Mouse (Mus musculus) forebrain, embryonic 12.5 days (tissue): ENCODE data around the gene Minpp1. TPM values are rescaled to one million over a fixed set of nuclear protein-coding genes. Genes with fewer than 3 reads are reported as not detected.

Experiments
- ATAC-seq: fragments of 200-750 bp; cut with Nextera tagmentation; 2 replicates; pipeline ENCODE4 v1.8.0; 2017; ENCODE audit warnings: moderate TSS enrichment; ENCODE audit not compliant: low FRiP score
- H3K27ac ChIP-seq: fragments of 300-500 bp; sonication (generic); 2 replicates; pipeline ENCODE4 v1.5.1; 2016; ENCODE audit warnings: mild to moderate bottlenecking
- H3K27me3 ChIP-seq: fragments of 300-500 bp; sonication (generic); 2 replicates; pipeline ENCODE4 v1.6.1; 2016; ENCODE audit warnings: mild to moderate bottlenecking
- H3K36me3 ChIP-seq: fragments of 300-500 bp; sonication (generic); replicated peaks from 2 replicates; pipeline ENCODE4 v1.6.1; 2016; ENCODE audit warnings: mild to moderate bottlenecking
- H3K4me1 ChIP-seq: fragments of 300-500 bp; sonication (generic); 2 replicates; pipeline ENCODE4 v1.6.1; 2016
- H3K4me2 ChIP-seq: fragments of 300-500 bp; sonication (generic); 2 replicates; pipeline ENCODE4 v1.6.1; 2016; ENCODE audit warnings: mild to moderate bottlenecking, moderate library complexity
- H3K4me3 ChIP-seq: fragments of 300-500 bp; sonication (generic); replicated peaks from 2 replicates; pipeline ENCODE4 v1.5.1; 2016; ENCODE audit warnings: mild to moderate bottlenecking
- H3K9ac ChIP-seq: fragments of 300-500 bp; sonication (generic); 2 replicates; pipeline ENCODE4 v1.6.1; 2016; ENCODE audit warnings: mild to moderate bottlenecking
- H3K9me3 ChIP-seq: fragments of 300-500 bp; sonication (generic); 2 replicates; pipeline ENCODE4 v1.6.1; 2016
- WGBS: fragments of 180-500 bp; shearing (Covaris S2); methylation state at CpG from one replicate; pipeline ENCODE4 v1.1.7; 2016; 5-methylcytosine and 5-hydroxymethylcytosine counted together
- polyA plus RNA-seq: library from polyadenylated mRNA; unstranded; fragments of >200 nt; fragmentation: Nextera tagmentation; extraction: Ambion mirVana; gene quantifications from 2 replicates; pipeline ENCODE4 v1.2.1, GENCODE M21; 2016

Gene Minpp1
- polyA plus RNA-seq, 1 experiment from 2014 or later = 52.5 TPM

- no peak overlapping the region for H3K4me2 ChIP-seq
- H3K4me3 ChIP-seq = no peak overlapping the region
- WGBS = 27% methylated on average over 1 of the region's 1 CpGs
- H3K27me3 ChIP-seq = no peaks in the 10 kb centered on the region
- no peaks in the 10 kb centered on the region for H3K4me1 ChIP-seq
- H3K27ac ChIP-seq = no peak overlapping the region
- H3K9ac ChIP-seq = no peak overlapping the region
- peaks cover 57% of the 10 kb centered on the region for H3K36me3 ChIP-seq
- 0 out of 2 replicates have a peak, but pooled peaks cover 3% of the 10 kb centered on the region for H3K9me3 ChIP-seq
- no peak for ATAC-seq
These were observed 26.9 kb downstream of the Minpp1 start for GRCm38 (mm10) chr19:32512518-32512917.

GRCm38 (mm10) chr19:32516575-32516974, 31.0 kb downstream of the Minpp1 start:
- Histone ChIP-seq H3K4me2 (no peak overlapping the region), H3K36me3 (peaks cover 49% of the 10 kb centered on the region), H3K4me3 (no peak overlapping the region), H3K9me3 (0 out of 2 replicates have a peak, but pooled peaks cover 3% of the 10 kb centered on the region), H3K9ac (no peak overlapping the region), H3K27me3 (no peaks in the 10 kb centered on the region), H3K4me1 (no peaks in the 10 kb centered on the region), H3K27ac (no peak overlapping the region)
- no peak for ATAC-seq
- WGBS = 96% methylated on average over 9 of the region's 9 CpGs

- no peak overlapping the region for H3K9ac ChIP-seq
- H3K27ac ChIP-seq = no peak overlapping the region
- H3K4me3 ChIP-seq = no peak overlapping the region
- no peak overlapping the region for H3K4me2 ChIP-seq
- peaks cover 8% of the 10 kb centered on the region for H3K36me3 ChIP-seq
- whole genome bisulfite sequencing = 89% methylated on average over 3 of the region's 3 CpGs
- H3K9me3 ChIP-seq = no peaks in the 10 kb centered on the region
- H3K27me3 ChIP-seq = no peaks in the 10 kb centered on the region
- H3K4me1 ChIP-seq = no peaks in the 10 kb centered on the region
- no peak for ATAC-seq
These were observed 35.9 kb downstream of the Minpp1 start for GRCm38 (mm10) chr19:32521446-32521845.

- 95% methylated on average over 5 of the region's 5 CpGs for WGBS
- no peak for ATAC-seq
- no peak overlapping the region for H3K4me2 ChIP-seq
These were observed 36.7 kb downstream of the Minpp1 start for GRCm38 (mm10) chr19:32522247-32522646.

GRCm38 (mm10) chr19:32522753-32523307, 37.3 kb downstream of the Minpp1 start:
- H3K9ac ChIP-seq = no peak overlapping the region
- no peaks in the 10 kb centered on the region for H3K36me3 ChIP-seq
- H3K4me2 ChIP-seq = no peak overlapping the region
- H3K9me3 ChIP-seq = no peaks in the 10 kb centered on the region
- no peaks in the 10 kb centered on the region for H3K4me1 ChIP-seq
- H3K4me3 ChIP-seq = no peak overlapping the region
- no peaks in the 10 kb centered on the region for H3K27me3 ChIP-seq
- 83% methylated on average over 8 of the region's 8 CpGs for WGBS
- H3K27ac ChIP-seq = no peak overlapping the region
- no peak for ATAC-seq

More at GRCm38 (mm10) chr19:32522247-32522646, 36.7 kb downstream of the Minpp1 start:
- no peak overlapping the region for H3K4me3 ChIP-seq
- no peak overlapping the region for H3K27ac ChIP-seq
- H3K9me3 ChIP-seq = no peaks in the 10 kb centered on the region
- no peak overlapping the region for H3K9ac ChIP-seq
- H3K27me3 ChIP-seq = no peaks in the 10 kb centered on the region
- no peaks in the 10 kb centered on the region for H3K4me1 ChIP-seq
- 0 out of 2 replicates have a peak, but pooled peaks cover 3% of the 10 kb centered on the region for H3K36me3 ChIP-seq

- 82% methylated on average over 14 of the region's 14 CpGs for WGBS
- Histone ChIP-seq H3K4me3 (no peak overlapping the region), H3K4me1 (no peaks in the 10 kb centered on the region), H3K9ac (no peak overlapping the region), H3K36me3 (no peaks in the 10 kb centered on the region), H3K9me3 (no peaks in the 10 kb centered on the region), H3K27ac (no peak overlapping the region), H3K27me3 (no peaks in the 10 kb centered on the region), H3K4me2 (no peak overlapping the region)
- no peak for ATAC-seq
These were observed 38.4 kb downstream of the Minpp1 start for GRCm38 (mm10) chr19:32523769-32524515.

- no peaks in the 10 kb centered on the region for H3K36me3 ChIP-seq
- H3K4me1 ChIP-seq = 0 out of 2 replicates have a peak, but pooled peaks cover 4% of the 10 kb centered on the region
- 87% methylated on average over 3 of the region's 3 CpGs for WGBS
- H3K4me3 ChIP-seq = no peak overlapping the region
- H3K9ac ChIP-seq = no peak overlapping the region
- no peaks in the 10 kb centered on the region for H3K27me3 ChIP-seq
- H3K27ac ChIP-seq = no peak overlapping the region
- H3K4me2 ChIP-seq = no peak overlapping the region
- no peak for ATAC-seq
- no peaks in the 10 kb centered on the region for H3K9me3 ChIP-seq
These were observed 38.9 kb downstream of the Minpp1 start for GRCm38 (mm10) chr19:32524516-32524860.

GRCm38 (mm10) chr19:32527139-32527538, 41.6 kb downstream of the Minpp1 start:
- Histone ChIP-seq H3K4me3 (no peak overlapping the region), H3K4me1 (0 out of 2 replicates have a peak, but pooled peaks cover 7% of the 10 kb centered on the region), H3K4me2 (no peak overlapping the region), H3K27me3 (no peaks in the 10 kb centered on the region), H3K9me3 (no peaks in the 10 kb centered on the region), H3K9ac (no peak overlapping the region), H3K27ac (no peak overlapping the region), H3K36me3 (no peaks in the 10 kb centered on the region)
- WGBS = 89% methylated on average over 5 of the region's 5 CpGs
- ATAC-seq = no peak

- no peak overlapping the region for H3K27ac ChIP-seq
- H3K4me3 ChIP-seq = no peak overlapping the region
- 0 out of 2 replicates have a peak, but pooled peaks cover 7% of the 10 kb centered on the region for H3K4me1 ChIP-seq
- no peak for ATAC-seq
- 54% methylated on average over 3 of the region's 3 CpGs for WGBS
- no peaks in the 10 kb centered on the region for H3K27me3 ChIP-seq
- H3K9ac ChIP-seq = no peak overlapping the region
- no peaks in the 10 kb centered on the region for H3K36me3 ChIP-seq
- H3K4me2 ChIP-seq = no peak overlapping the region
- no peaks in the 10 kb centered on the region for H3K9me3 ChIP-seq
These were observed 43.2 kb downstream of the Minpp1 start for GRCm38 (mm10) chr19:32528723-32529122.

GRCm38 (mm10) chr19:32529252-32529942, 43.8 kb downstream of the Minpp1 start:
- no peaks in the 10 kb centered on the region for H3K27me3 ChIP-seq
- H3K4me2 ChIP-seq = no peak overlapping the region
- no peaks in the 10 kb centered on the region for H3K9me3 ChIP-seq
- H3K4me3 ChIP-seq = no peak overlapping the region
- H3K4me1 ChIP-seq = 0 out of 2 replicates have a peak, but pooled peaks cover 7% of the 10 kb centered on the region
- no peak overlapping the region for H3K9ac ChIP-seq
- no peak for ATAC-seq
- no peak overlapping the region for H3K27ac ChIP-seq
- H3K36me3 ChIP-seq = no peaks in the 10 kb centered on the region
- WGBS = 46% methylated on average over 11 of the region's 11 CpGs

GRCm38 (mm10) chr19:32530296-32530695, 44.7 kb downstream of the Minpp1 start:
- Histone ChIP-seq H3K4me2 (no peak overlapping the region), H3K36me3 (no peaks in the 10 kb centered on the region), H3K4me1 (0 out of 2 replicates have a peak, but pooled peaks cover 7% of the 10 kb centered on the region), H3K27ac (no peak overlapping the region), H3K9ac (no peak overlapping the region), H3K9me3 (no peaks in the 10 kb centered on the region), H3K4me3 (no peak overlapping the region), H3K27me3 (no peaks in the 10 kb centered on the region)
- 95% methylated on average over 7 of the region's 7 CpGs for WGBS
- ATAC-seq = no peak

GRCm38 (mm10) chr19:32532331-32532730, 46.8 kb downstream of the Minpp1 start:
- Histone ChIP-seq H3K27ac (no peak overlapping the region), H3K4me1 (0 out of 2 replicates have a peak, but pooled peaks cover 7% of the 10 kb centered on the region), H3K4me3 (no peak overlapping the region), H3K9ac (no peak overlapping the region), H3K4me2 (no peak overlapping the region), H3K27me3 (no peaks in the 10 kb centered on the region), H3K36me3 (no peaks in the 10 kb centered on the region), H3K9me3 (no peaks in the 10 kb centered on the region)
- 82% methylated on average over 3 of the region's 3 CpGs for WGBS
- ATAC-seq = no peak
